Mouse (Mus musculus): Measurements from ENCODE around the gene Gabrb1. TPM values are rescaled to one million over a fixed set of nuclear protein-coding genes. Genes with fewer than 3 reads are reported as not detected.

The Gabrb1 gene
- 33.1 and 35.5 TPM in 2 replicates for polyA plus RNA-seq (2015; fragmentation: Nextera tagmentation; extraction: Ambion mirVana)

GRCm38 (mm10) chr5:71657482-71658114 lies at the start of gene Gabrb1:
Gene Gabrb1, plus strand, starts transcription at chr5:71658113.
- ATAC-seq (ENCODE audit: low FRiP score) = peak; percentile 95
- Histone ChIP-seq H3K4me2 (peak within 1 kb of the TSS; percentile 94), H3K36me3 (no peaks in the 10 kb centered on the region), H3K4me3 (replicated peaks) (peak within 1 kb of the TSS; percentile 67), H3K27ac (replicated peaks) (0 out of 2 replicates have a peak within 1 kb of the TSS, but pooled peaks have one; percentile 3), H3K27me3 (replicated peaks) (peaks cover 4% of the 10 kb centered on the region), H3K9ac (replicated peaks) (peak within 1 kb of the TSS; percentile 54), H3K9me3 (replicated peaks) (no peaks in the 10 kb centered on the region), H3K4me1 (peaks cover 17% of the 10 kb centered on the region)
- WGBS = under 1% methylated on average over 48 of the region's 49 CpGs

GRCm38 (mm10) chr5:71608735-71609134 lies 49.2 kb upstream of the Gabrb1 start:
- no peak overlapping the region for H3K4me2 ChIP-seq
- H3K27ac ChIP-seq (replicated peaks) = no peak overlapping the region
- no peaks in the 10 kb centered on the region for H3K9me3 ChIP-seq (replicated peaks)
- H3K27me3 ChIP-seq (replicated peaks) = no peaks in the 10 kb centered on the region
- 87% methylated on average over 1 of the region's 1 CpGs for WGBS
- H3K4me3 ChIP-seq (replicated peaks) = no peak overlapping the region
- peaks cover 8% of the 10 kb centered on the region; the same call in 1 of the 2 replicates for H3K4me1 ChIP-seq
- H3K36me3 ChIP-seq = no peaks in the 10 kb centered on the region
- ATAC-seq (ENCODE audit: low FRiP score) = no peak
- H3K9ac ChIP-seq (replicated peaks) = no peak overlapping the region

GRCm38 (mm10) chr5:71614311-71614710 lies 43.6 kb upstream of the Gabrb1 start:
- H3K9ac ChIP-seq (replicated peaks) = no peak overlapping the region
- no peaks in the 10 kb centered on the region for H3K9me3 ChIP-seq (replicated peaks)
- H3K4me3 ChIP-seq (replicated peaks) = no peak overlapping the region
- no peak for ATAC-seq (ENCODE audit: low FRiP score)
- H3K4me2 ChIP-seq = no peak overlapping the region
- no peaks in the 10 kb centered on the region for H3K36me3 ChIP-seq
- no peak overlapping the region for H3K27ac ChIP-seq (replicated peaks)
- WGBS = 89% methylated on average over 1 of the region's 1 CpGs
- H3K4me1 ChIP-seq = no peaks in the 10 kb centered on the region
- no peaks in the 10 kb centered on the region for H3K27me3 ChIP-seq (replicated peaks)

GRCm38 (mm10) chr5:71616734-71617133 lies 41.2 kb upstream of the Gabrb1 start:
- no peaks in the 10 kb centered on the region for H3K4me1 ChIP-seq
- no peaks in the 10 kb centered on the region for H3K27me3 ChIP-seq (replicated peaks)
- 75% methylated on average over 4 of the region's 4 CpGs for WGBS
- no peak overlapping the region for H3K4me2 ChIP-seq
- no peaks in the 10 kb centered on the region for H3K36me3 ChIP-seq
- H3K9ac ChIP-seq (replicated peaks) = no peak overlapping the region
- H3K9me3 ChIP-seq (replicated peaks) = no peaks in the 10 kb centered on the region
- ATAC-seq (ENCODE audit: low FRiP score) = no peak
- no peak overlapping the region for H3K27ac ChIP-seq (replicated peaks)
- no peak overlapping the region for H3K4me3 ChIP-seq (replicated peaks)

GRCm38 (mm10) chr5:71627820-71628219 lies 30.1 kb upstream of the Gabrb1 start:
- Histone ChIP-seq H3K27ac (replicated peaks) (no peak overlapping the region), H3K27me3 (replicated peaks) (no peaks in the 10 kb centered on the region), H3K9me3 (replicated peaks) (no peaks in the 10 kb centered on the region), H3K4me3 (replicated peaks) (no peak overlapping the region), H3K4me1 (no peaks in the 10 kb centered on the region), H3K4me2 (no peak overlapping the region), H3K9ac (replicated peaks) (no peak overlapping the region), H3K36me3 (no peaks in the 10 kb centered on the region)
- ATAC-seq (ENCODE audit: low FRiP score) = no peak
- 89% methylated on average over 3 of the region's 3 CpGs for WGBS

- Histone ChIP-seq H3K36me3 (no peaks in the 10 kb centered on the region), H3K27me3 (replicated peaks) (no peaks in the 10 kb centered on the region), H3K9me3 (replicated peaks) (no peaks in the 10 kb centered on the region), H3K4me1 (no peaks in the 10 kb centered on the region), H3K4me2 (no peak overlapping the region), H3K27ac (replicated peaks) (no peak overlapping the region), H3K9ac (replicated peaks) (no peak overlapping the region), H3K4me3 (replicated peaks) (no peak overlapping the region)
- no peak for ATAC-seq (ENCODE audit: low FRiP score)
- WGBS = 62% methylated on average over 10 of the region's 10 CpGs
Measured at GRCm38 (mm10) chr5:71639804-71640203, 18.1 kb upstream of the Gabrb1 start.

- WGBS = 67% methylated on average over 2 of the region's 2 CpGs
- Histone ChIP-seq H3K4me3 (replicated peaks) (no peak overlapping the region), H3K27ac (replicated peaks) (no peak overlapping the region), H3K27me3 (replicated peaks) (no peaks in the 10 kb centered on the region), H3K9ac (replicated peaks) (no peak overlapping the region), H3K4me2 (no peak overlapping the region), H3K4me1 (no peaks in the 10 kb centered on the region), H3K9me3 (replicated peaks) (no peaks in the 10 kb centered on the region), H3K36me3 (no peaks in the 10 kb centered on the region)
- no peak for ATAC-seq (ENCODE audit: low FRiP score)
Measured at GRCm38 (mm10) chr5:71648108-71648507, 9.8 kb upstream of the Gabrb1 start.

- Histone ChIP-seq H3K27ac (replicated peaks) (no peak overlapping the region), H3K9ac (replicated peaks) (no peak overlapping the region), H3K36me3 (no peaks in the 10 kb centered on the region), H3K4me3 (replicated peaks) (no peak overlapping the region), H3K4me2 (no peak overlapping the region), H3K4me1 (peaks cover 17% of the 10 kb centered on the region), H3K27me3 (replicated peaks) (peaks cover 4% of the 10 kb centered on the region), H3K9me3 (replicated peaks) (no peaks in the 10 kb centered on the region)
- ATAC-seq (ENCODE audit: low FRiP score) = no peak
- WGBS = 89% methylated on average over 5 of the region's 5 CpGs
Measured at GRCm38 (mm10) chr5:71654056-71654455, 3.9 kb upstream of the Gabrb1 start.

- Histone ChIP-seq H3K4me2 (peak overlapping the region; percentile 94), H3K36me3 (no peaks in the 10 kb centered on the region), H3K4me1 (peaks cover 17% of the 10 kb centered on the region), H3K9ac (replicated peaks) (peak overlapping the region; percentile 54), H3K9me3 (replicated peaks) (no peaks in the 10 kb centered on the region), H3K27me3 (replicated peaks) (peaks cover 4% of the 10 kb centered on the region), H3K27ac (replicated peaks) (no peak overlapping the region), H3K4me3 (replicated peaks) (peak overlapping the region; percentile 67)
- no peak for ATAC-seq (ENCODE audit: low FRiP score)
- WGBS = 11% methylated on average over 10 of the region's 10 CpGs
Measured at GRCm38 (mm10) chr5:71656771-71657170, 1.1 kb upstream of the Gabrb1 start.

- Histone ChIP-seq H3K9ac (replicated peaks) (peak within 1 kb of the TSS; percentile 54), H3K4me3 (replicated peaks) (peak within 1 kb of the TSS; percentile 67), H3K4me1 (peaks cover 17% of the 10 kb centered on the region), H3K27me3 (replicated peaks) (peaks cover 4% of the 10 kb centered on the region), H3K9me3 (replicated peaks) (no peaks in the 10 kb centered on the region), H3K4me2 (peak within 1 kb of the TSS; percentile 94), H3K36me3 (no peaks in the 10 kb centered on the region), H3K27ac (replicated peaks) (0 out of 2 replicates have a peak within 1 kb of the TSS, but pooled peaks have one; percentile 3)
- ATAC-seq (ENCODE audit: low FRiP score) = peak; percentile 73
- WGBS = 1% methylated on average over 15 of the region's 15 CpGs
Measured at GRCm38 (mm10) chr5:71658115-71658497, 193 bp downstream of the Gabrb1 start, which contains the start of gene Gabra4. Gene Gabra4, minus strand, starts transcription at chr5:71658308.

- Histone ChIP-seq H3K27ac (replicated peaks) (no peak overlapping the region), H3K36me3 (no peaks in the 10 kb centered on the region), H3K9ac (replicated peaks) (no peak overlapping the region), H3K27me3 (replicated peaks) (no peaks in the 10 kb centered on the region), H3K4me2 (no peak overlapping the region), H3K4me1 (no peaks in the 10 kb centered on the region), H3K9me3 (replicated peaks) (no peaks in the 10 kb centered on the region), H3K4me3 (replicated peaks) (no peak overlapping the region)
- 24% methylated on average over 4 of the region's 4 CpGs for WGBS
- no peak for ATAC-seq (ENCODE audit: low FRiP score)
Measured at GRCm38 (mm10) chr5:71665593-71665992, 7.7 kb downstream of the Gabrb1 start.

GRCm38 (mm10) chr5:71699696-71700467 lies 42.0 kb downstream of the Gabrb1 start:
- under 1% methylated on average over 19 of the region's 19 CpGs for WGBS
- Histone ChIP-seq H3K4me3 (replicated peaks) (peak overlapping the region; percentile 53), H3K4me1 (peaks cover 4% of the 10 kb centered on the region), H3K27ac (replicated peaks) (peak overlapping the region; percentile 68), H3K9ac (replicated peaks) (peak overlapping the region; percentile 61), H3K4me2 (peak overlapping the region; percentile 65), H3K27me3 (replicated peaks) (no peaks in the 10 kb centered on the region), H3K9me3 (replicated peaks) (no peaks in the 10 kb centered on the region), H3K36me3 (no peaks in the 10 kb centered on the region)
- ATAC-seq (ENCODE audit: low FRiP score) = peak; percentile 37; the same call in 1 of the 2 replicates

All from neural tube, embryonic 15.5 days (tissue).